Comparison of ENCODE assay signal across 27 mouse cellular contexts in genomic region chr11:96834127-96834526, GRCm38 (mm10).
"Had no signal": no experiment of that assay in that cellular context is flagged by ENCODE, and none has a peak within 500 bp of the region (broad histone marks: within the 10 kb centered on the region; RNA-seq: fewer than 3 reads in every experiment).

No protein-coding gene starts in this region.

- DNase-seq: cerebellum, adult 9-10 months; cerebellum, adult 9-11 months; cerebellum, postnatal 10 days; cerebellum, postnatal 14 days; cerebellum, postnatal 25 days; cerebellum, postnatal 36 days; embryo, embryonic 11 days; forebrain, postnatal 0 days; gastrocnemius, adult 2 months; gastrocnemius, postnatal 10 days; gastrocnemius, postnatal 14 days; gastrocnemius, postnatal 25 days; gastrocnemius, postnatal 36 days; heart, adult 11 months; heart, adult 18-20 months; heart, adult 2 months had no signal

- H3K27me3 ChIP-seq: embryonic facial prominence, embryonic 12.5 days; embryonic facial prominence, embryonic 13.5 days; embryonic facial prominence, embryonic 15.5 days; forebrain, embryonic 12.5 days; forebrain, embryonic 15.5 days had no signal

- H3K9ac ChIP-seq: embryonic facial prominence, embryonic 12.5 days; embryonic facial prominence, embryonic 13.5 days; embryonic facial prominence, embryonic 15.5 days; forebrain, embryonic 12.5 days; forebrain, embryonic 13.5 days; forebrain, embryonic 15.5 days; forebrain, postnatal 0 days had no signal

- H3K4me3 ChIP-seq: embryonic facial prominence, embryonic 10.5 days; embryonic facial prominence, embryonic 12.5 days; embryonic facial prominence, embryonic 13.5 days; embryonic facial prominence, embryonic 15.5 days; erythroblast, embryonic 14.5 days; forebrain, embryonic 10.5 days; forebrain, embryonic 12.5 days; forebrain, embryonic 13.5 days; forebrain, embryonic 15.5 days; gastrocnemius, adult 2 months; heart, adult 2 months had no signal

- H3K36me3 ChIP-seq: embryonic facial prominence, embryonic 10.5 days; embryonic facial prominence, embryonic 12.5 days; embryonic facial prominence, embryonic 13.5 days; embryonic facial prominence, embryonic 15.5 days; forebrain, embryonic 10.5 days; forebrain, embryonic 12.5 days; forebrain, embryonic 15.5 days had no signal

- ATAC-seq: forebrain, embryonic 13.5 days; forebrain, embryonic 14.5 days; forebrain, embryonic 15.5 days; forebrain, embryonic 16.5 days; forebrain, postnatal 0 days had no signal

- H3K27ac ChIP-seq: embryonic facial prominence, embryonic 10.5 days; embryonic facial prominence, embryonic 12.5 days; embryonic facial prominence, embryonic 13.5 days; embryonic facial prominence, embryonic 15.5 days; forebrain, embryonic 10.5 days; forebrain, embryonic 12.5 days; forebrain, embryonic 13.5 days; forebrain, embryonic 15.5 days; gastrocnemius, adult 2 months; heart, adult 2 months had no signal

- H3K4me2 ChIP-seq: embryonic facial prominence, embryonic 12.5 days; embryonic facial prominence, embryonic 13.5 days; embryonic facial prominence, embryonic 15.5 days; forebrain, embryonic 12.5 days; forebrain, embryonic 13.5 days; forebrain, embryonic 15.5 days had no signal

- H3K9me3 ChIP-seq: embryonic facial prominence, embryonic 10.5 days; embryonic facial prominence, embryonic 12.5 days; embryonic facial prominence, embryonic 13.5 days; embryonic facial prominence, embryonic 15.5 days; forebrain, embryonic 10.5 days; forebrain, embryonic 12.5 days; forebrain, embryonic 13.5 days; forebrain, embryonic 15.5 days had no signal
